Mouse (Mus musculus) large intestine, adult 2 months (tissue): ENCODE data around the gene 2210017I01Rik. TPM values are rescaled to one million over a fixed set of nuclear protein-coding genes. Genes with fewer than 3 reads are reported as not detected.

ENCODE experiments used
- DNase-seq: peaks from one replicate; pipeline ENCODE4 v3.0.0-alpha.2; 2012; ENCODE audit warnings: low read depth, low spot score
- WGBS: fragments of 180-500 bp; shearing (Covaris S2); methylation state at CpG from one replicate; pipeline ENCODE4 v1.1.7; 2018; 5-methylcytosine and 5-hydroxymethylcytosine counted together
- polyA plus RNA-seq: library from polyadenylated mRNA; depleted of rRNA; stranded (reverse); fragments of >200 nt; gene quantifications from 2 replicates; pipeline ENCODE4 v1.2.3, GENCODE M21; 2012; rRNA removed

The 2210017I01Rik gene
- polyA plus RNA-seq: not detected in 2 replicates

GRCm38 (mm10) chr3:92607392-92607791, at the start of gene 2210017I01Rik:
TSS of gene 2210017I01Rik (minus strand) at chr3:92607492.
- no peak for DNase-seq

- no peak for DNase-seq
Measured at GRCm38 (mm10) chr3:92656826-92657225, 49.5 kb upstream of the 2210017I01Rik start, which contains the start of gene Lce1b. TSS of gene Lce1b (minus strand) at chr3:92656926.

- DNase-seq: no peak
- WGBS: 84% methylated on average over 1 of the region's 1 CpGs
Measured at GRCm38 (mm10) chr3:92648207-92648606, 40.9 kb upstream of the 2210017I01Rik start, which contains the start of gene Lce1a1. TSS of gene Lce1a1 (minus strand) at chr3:92648307.

- DNase-seq: no peak
- WGBS: 91% methylated on average over 15 of the region's 15 CpGs
Measured at GRCm38 (mm10) chr3:92639854-92640253, 32.6 kb upstream of the 2210017I01Rik start.

- DNase-seq: no peak
- WGBS: 56% methylated on average over 3 of the region's 3 CpGs
Measured at GRCm38 (mm10) chr3:92638653-92638991, 31.3 kb upstream of the 2210017I01Rik start.

- no peak for DNase-seq
- 44% methylated on average over 1 of the region's 1 CpGs for WGBS
Measured at GRCm38 (mm10) chr3:92637745-92638652, 30.7 kb upstream of the 2210017I01Rik start.

GRCm38 (mm10) chr3:92621560-92621959, 14.3 kb upstream of the 2210017I01Rik start, which contains the start of gene Lce6a:
TSS of gene Lce6a (minus strand) at chr3:92621660.
- DNase-seq: no peak
- 46% methylated on average over 2 of the region's 2 CpGs for WGBS

GRCm38 (mm10) chr3:92609804-92610203, 2.5 kb upstream of the 2210017I01Rik start:
- DNase-seq: no peak
- 33% methylated on average over 1 of the region's 1 CpGs for WGBS

- 40% methylated on average over 1 of the region's 1 CpGs for WGBS
- no peak for DNase-seq
Measured at GRCm38 (mm10) chr3:92602169-92602568, 5.1 kb downstream of the 2210017I01Rik start.

- DNase-seq: no peak
- 24% methylated on average over 1 of the region's 1 CpGs for WGBS
Measured at GRCm38 (mm10) chr3:92600456-92600855, 6.8 kb downstream of the 2210017I01Rik start.

- no peak for DNase-seq
Measured at GRCm38 (mm10) chr3:92599973-92600372, 7.3 kb downstream of the 2210017I01Rik start.

GRCm38 (mm10) chr3:92598429-92598828, 8.9 kb downstream of the 2210017I01Rik start:
- DNase-seq: no peak

GRCm38 (mm10) chr3:92588858-92589257, 18.4 kb downstream of the 2210017I01Rik start, which contains the start of gene Smcp:
TSS of gene Smcp (minus strand) at chr3:92588997.
- DNase-seq: no peak
- WGBS: 66% methylated on average over 1 of the region's 1 CpGs

More at GRCm38 (mm10) chr3:92598429-92598828, 8.9 kb downstream of the 2210017I01Rik start:
- 71% methylated on average over 2 of the region's 2 CpGs for WGBS

GRCm38 (mm10) chr3:92587190-92587589, 20.1 kb downstream of the 2210017I01Rik start:
- DNase-seq: no peak
- 62% methylated on average over 3 of the region's 3 CpGs for WGBS

GRCm38 (mm10) chr3:92585055-92585454, 22.2 kb downstream of the 2210017I01Rik start:
- no peak for DNase-seq

GRCm38 (mm10) chr3:92583164-92583826, 24.0 kb downstream of the 2210017I01Rik start:
- no peak for DNase-seq

More at GRCm38 (mm10) chr3:92585055-92585454, 22.2 kb downstream of the 2210017I01Rik start:
- WGBS: 17% methylated on average over 1 of the region's 1 CpGs

GRCm38 (mm10) chr3:92579508-92579907, 27.8 kb downstream of the 2210017I01Rik start:
- 26% methylated on average over 1 of the region's 1 CpGs for WGBS
- DNase-seq: no peak

More at GRCm38 (mm10) chr3:92583164-92583826, 24.0 kb downstream of the 2210017I01Rik start:
- 61% methylated on average over 3 of the region's 3 CpGs for WGBS

GRCm38 (mm10) chr3:92578652-92579413, 28.5 kb downstream of the 2210017I01Rik start:
- DNase-seq: no peak
- WGBS: 49% methylated on average over 4 of the region's 4 CpGs

GRCm38 (mm10) chr3:92573449-92574041, 33.7 kb downstream of the 2210017I01Rik start, which contains the start of gene Ivl:
TSS of gene Ivl (minus strand) at chr3:92573735.
- DNase-seq: no peak
- WGBS: 62% methylated on average over 1 of the region's 1 CpGs
